In the genomic region with DNA sequence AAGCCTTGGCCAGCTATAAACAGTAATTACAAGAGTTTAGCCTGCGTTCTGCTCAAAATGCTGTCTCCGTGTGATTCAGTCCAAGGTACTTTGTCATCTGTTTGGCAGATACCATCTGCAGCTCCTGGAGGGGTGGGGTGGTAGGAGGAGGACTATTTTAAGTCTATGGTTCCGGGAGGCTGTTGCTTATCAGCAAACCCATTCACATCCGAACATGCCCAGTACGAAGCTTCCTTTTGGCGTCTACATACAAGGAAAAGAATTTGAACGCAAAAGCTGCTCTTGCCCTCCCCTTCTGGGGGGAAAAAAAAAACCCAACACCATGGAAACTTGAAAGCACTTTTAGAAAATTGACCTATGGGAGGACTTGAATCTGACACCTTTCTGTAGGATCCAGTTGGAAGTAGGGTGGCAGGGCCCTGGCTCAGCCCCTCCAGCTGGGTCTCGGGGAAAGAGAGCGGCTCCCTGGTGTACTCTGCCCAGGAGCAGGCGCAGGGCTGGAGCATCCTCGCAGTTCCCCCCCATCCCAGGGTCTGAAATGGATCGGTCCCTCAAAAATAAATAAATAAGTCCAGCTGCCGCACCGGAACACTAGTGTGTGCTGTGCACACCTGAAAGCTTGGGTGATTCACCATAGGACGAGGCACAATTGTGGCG, we compare ENCODE assay signal across 8 mouse cellular contexts.
DNase-seq lines count a peak whose midpoint lies in the region; ATAC-seq and TF ChIP-seq lines count a peak whose summit lies in the region.

No protein-coding gene starts in this region.

- no peaks in the 10 kb centered on the region for H3K27me3 ChIP-seq in forebrain, embryonic 15.5 days
- H3K27me3 ChIP-seq in liver, postnatal 0 days (ENCODE audit: insufficient read depth, low read length) = no peaks in the 10 kb centered on the region
- no peaks in the 10 kb centered on the region for H3K27me3 ChIP-seq in neural tube, embryonic 15.5 days (replicated peaks)

- H3K9ac ChIP-seq in forebrain, embryonic 15.5 days (replicated peaks) = peak overlapping the region; percentile 52
- H3K9ac ChIP-seq in liver, postnatal 0 days (replicated peaks) = peak overlapping the region; percentile 70
- H3K9ac ChIP-seq in neural tube, embryonic 15.5 days (replicated peaks) = peak overlapping the region; percentile 43

- peak overlapping the region; percentile 75 for H3K4me2 ChIP-seq in forebrain, embryonic 15.5 days (replicated peaks)
- peak overlapping the region; percentile 91 for H3K4me2 ChIP-seq in liver, postnatal 0 days (ENCODE audit: low read depth, low read length)
- H3K4me2 ChIP-seq in neural tube, embryonic 15.5 days = peak overlapping the region; percentile 87

- peaks cover 18% of the 10 kb centered on the region for H3K4me1 ChIP-seq in forebrain, embryonic 15.5 days
- H3K4me1 ChIP-seq in liver, postnatal 0 days (ENCODE audit: insufficient read depth) = peaks cover 12% of the 10 kb centered on the region
- peaks cover 11% of the 10 kb centered on the region for H3K4me1 ChIP-seq in neural tube, embryonic 15.5 days

- H3K27ac ChIP-seq in forebrain, embryonic 15.5 days (replicated peaks) = peak overlapping the region; percentile 74
- H3K27ac ChIP-seq in liver, postnatal 0 days (ENCODE audit: low read depth) = peak overlapping the region; percentile 82
- H3K27ac ChIP-seq in neural tube, embryonic 15.5 days (replicated peaks) = peak overlapping the region; percentile 83

- H3K4me3 ChIP-seq in forebrain, embryonic 15.5 days = peak overlapping the region; percentile 48
- peak overlapping the region; percentile 62 for H3K4me3 ChIP-seq in liver, postnatal 0 days (ENCODE audit: low read depth, low read length)
- H3K4me3 ChIP-seq in neural tube, embryonic 15.5 days (replicated peaks) = peak overlapping the region; percentile 45

- ATAC-seq in forebrain, embryonic 15.5 days (replicated peaks) = peak; percentile 96
- peak; percentile 96 for ATAC-seq in liver, postnatal 0 days
- ATAC-seq in neural tube, embryonic 15.5 days (ENCODE audit: low FRiP score) = peak; percentile 93

- WGBS in forebrain, embryonic 15.5 days = under 1% methylated on average over 16 of the region's 16 CpGs
- 2% methylated on average over 16 of the region's 16 CpGs for WGBS in liver, postnatal 0 days (ENCODE audit: insufficient replicate concordance)
- WGBS in neural tube, embryonic 15.5 days = under 1% methylated on average over 16 of the region's 16 CpGs

- DNase-seq in ES-CJ7 (ENCODE audit: low read depth, low spot score) = peak; percentile 93
- peak; percentile 58 for DNase-seq in cerebellum, adult 11 months
- peak; percentile 65 for DNase-seq in heart, postnatal 25 days (ENCODE audit: low spot score)
- peak; percentile 83 for DNase-seq in layer of hippocampus, adult 11-12 months (ENCODE audit: low spot score)
- peak; percentile 78 for DNase-seq in liver, postnatal 0 days
- peak; percentile 58 for DNase-seq in testis, postnatal 10 days (ENCODE audit: low spot score)

- 0 out of 2 replicates have a peak, but pooled peaks have one; percentile 9 for TF ChIP-seq CTCF in liver, postnatal 0 days (IDR thresholded peaks at IDR 0.05; ENCODE audit: low read depth)

- intact Hi-C loops in heart, postnatal 25 days (cut with DNase I) = loop anchor here (1.0 to 5.0 kb wide), 4 partner anchors 35 to 206 kb away; no protein-coding TSS in a partner anchor

- no peaks in the 10 kb centered on the region for H3K9me3 ChIP-seq in forebrain, embryonic 15.5 days
- no peaks in the 10 kb centered on the region for H3K9me3 ChIP-seq in liver, postnatal 0 days (ENCODE audit: low read length)
- no peaks in the 10 kb centered on the region for H3K9me3 ChIP-seq in neural tube, embryonic 15.5 days (replicated peaks)

- H3K36me3 ChIP-seq in forebrain, embryonic 15.5 days = no peaks in the 10 kb centered on the region
- no peaks in the 10 kb centered on the region for H3K36me3 ChIP-seq in liver, postnatal 0 days (replicated peaks; ENCODE audit: insufficient read depth, low read length)
- no peaks in the 10 kb centered on the region for H3K36me3 ChIP-seq in neural tube, embryonic 15.5 days

- TF ChIP-seq EP300 in liver, postnatal 0 days (IDR thresholded peaks at IDR 0.05; ENCODE audit: low read depth) = peak; percentile 61; the same call in 1 of the 2 replicates

Comparison
In these comparisons a context has a peak if more than half of its experiments do, and no peak if none do; other contexts are left out.
1. Peak in every context shown above with its lines: DNase-seq, ATAC-seq, H3K4me3 ChIP-seq and H3K27ac ChIP-seq.